Mouse (Mus musculus) hindbrain, embryonic 12.5 days (tissue): ENCODE data around the gene Tnrc6c. TPM values are rescaled to one million over a fixed set of nuclear protein-coding genes. Genes with fewer than 3 reads are reported as not detected.

Experiments used
- ATAC-seq: fragments of 200-750 bp; cut with Nextera tagmentation; 2 replicates; pipeline ENCODE4 v1.8.0; 2017; ENCODE audit warnings: moderate TSS enrichment; ENCODE audit not compliant: low FRiP score
- H3K27ac ChIP-seq: fragments of 300-500 bp; sonication (generic); 2 replicates; pipeline ENCODE4 v1.5.1; 2016; ENCODE audit warnings: mild to moderate bottlenecking
- H3K27me3 ChIP-seq: fragments of 300-500 bp; sonication (generic); 2 replicates; pipeline ENCODE4 v1.6.1; 2016; ENCODE audit warnings: mild to moderate bottlenecking
- H3K36me3 ChIP-seq: fragments of 300-500 bp; sonication (generic); 2 replicates; pipeline ENCODE4 v1.6.1; 2016; ENCODE audit warnings: mild to moderate bottlenecking
- H3K4me1 ChIP-seq: fragments of 300-500 bp; sonication (generic); 2 replicates; pipeline ENCODE4 v1.6.1; 2016
- H3K4me2 ChIP-seq: fragments of 300-500 bp; sonication (generic); replicated peaks from 2 replicates; pipeline ENCODE4 v1.6.1; 2016; ENCODE audit warnings: mild to moderate bottlenecking
- H3K4me3 ChIP-seq: fragments of 300-500 bp; sonication (generic); 2 replicates; pipeline ENCODE4 v1.5.1; 2016; ENCODE audit warnings: mild to moderate bottlenecking
- H3K9ac ChIP-seq: fragments of 300-500 bp; sonication (generic); 2 replicates; pipeline ENCODE4 v1.6.1; 2016; ENCODE audit warnings: mild to moderate bottlenecking, moderate library complexity
- H3K9me3 ChIP-seq: fragments of 300-500 bp; sonication (generic); replicated peaks from 2 replicates; pipeline ENCODE4 v1.6.1; 2016; ENCODE audit warnings: mild to moderate bottlenecking
- WGBS: fragments of 180-500 bp; shearing (Covaris S2); methylation state at CpG from one replicate; pipeline ENCODE4 v1.1.7; 2016; 5-methylcytosine and 5-hydroxymethylcytosine counted together
- polyA plus RNA-seq: library from polyadenylated mRNA; unstranded; fragments of >200 nt; fragmentation: Nextera tagmentation; extraction: Ambion mirVana; gene quantifications from 2 replicates; pipeline ENCODE4 v1.2.1, GENCODE M21; 2016

Tnrc6c gene
- polyA plus RNA-seq: 26.3 and 28.3 TPM in 2 replicates

DNA sequence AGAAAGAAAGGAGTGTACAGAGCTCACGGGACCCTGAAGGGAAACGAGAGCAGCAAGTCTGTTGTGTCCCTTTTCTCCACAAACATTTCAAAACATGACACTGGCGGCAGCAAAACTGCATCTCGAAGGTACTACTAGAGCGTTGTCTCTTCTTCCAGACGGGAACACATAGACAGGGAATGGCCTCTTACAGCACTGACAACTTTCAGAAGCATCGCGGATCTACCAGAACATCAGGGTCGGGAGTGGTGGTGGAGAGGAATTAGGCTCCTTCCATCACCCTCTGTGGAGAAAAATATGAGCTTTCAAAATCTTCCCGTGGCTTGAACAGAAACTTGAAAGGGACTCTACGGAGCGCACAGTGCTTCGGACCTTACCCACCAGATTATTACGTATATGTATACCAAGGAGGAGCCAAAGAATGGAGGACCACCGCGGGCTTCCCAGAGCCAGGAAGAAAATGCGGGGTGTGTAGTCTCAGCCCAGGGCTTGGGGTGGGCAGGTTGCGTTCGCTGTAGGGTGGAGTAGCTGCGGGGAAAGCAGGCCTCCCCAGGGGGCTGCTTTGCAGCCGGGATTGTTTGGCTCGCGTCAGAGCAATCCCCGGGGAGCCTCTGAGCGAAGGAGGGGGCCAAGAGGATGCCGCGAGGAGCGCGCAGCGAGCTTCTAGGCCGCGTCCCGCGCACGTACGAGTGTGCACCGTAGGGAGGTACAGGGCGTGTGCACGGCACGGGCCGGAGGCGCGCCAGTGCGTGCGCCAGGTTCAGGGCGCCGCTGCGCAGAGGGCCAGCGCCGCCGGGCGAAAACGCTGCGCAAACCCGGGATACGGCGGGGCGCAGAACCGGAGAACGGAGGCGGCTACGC is at the start of gene Tnrc6c:
Gene Tnrc6c (plus strand): TSS at position 799 of the 861 bp plus-strand sequence.
- H3K27ac ChIP-seq: peak within 1 kb of the TSS; percentile 98
- peak; percentile 93 for ATAC-seq
- peaks cover 33% of the 10 kb centered on the region for H3K4me1 ChIP-seq
- H3K36me3 ChIP-seq: no peaks in the 10 kb centered on the region
- H3K9me3 ChIP-seq: no peaks in the 10 kb centered on the region
- H3K4me3 ChIP-seq: peak within 1 kb of the TSS; percentile 92
- 1% methylated on average over 59 of the region's 62 CpGs for WGBS
- H3K9ac ChIP-seq: peak within 1 kb of the TSS; percentile 99
- H3K27me3 ChIP-seq: peaks cover 13% of the 10 kb centered on the region
- H3K4me2 ChIP-seq: peak within 1 kb of the TSS; percentile 82

DNA sequence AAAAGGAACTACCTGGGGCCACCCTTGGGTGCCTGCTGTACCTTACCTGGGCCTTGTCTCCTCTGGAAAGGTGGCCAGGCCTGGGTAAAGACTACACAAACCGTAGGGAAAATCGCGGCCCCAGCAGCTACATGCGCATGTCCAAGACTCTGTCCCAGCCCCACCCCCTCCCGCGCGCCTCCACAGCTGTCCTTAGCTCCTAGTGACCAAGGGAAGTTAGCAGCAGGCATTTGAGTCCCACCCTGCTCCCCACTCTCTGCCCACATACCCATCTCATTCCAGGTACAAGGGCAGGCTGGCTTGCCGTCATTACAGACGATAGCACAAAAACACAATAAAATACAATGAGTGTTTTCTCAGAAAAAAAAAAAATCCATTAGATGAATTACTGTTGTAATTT is 48.0 kb upstream of the Tnrc6c start:
- no peak overlapping the region for H3K27ac ChIP-seq
- no peak for ATAC-seq
- peaks cover 49% of the 10 kb centered on the region for H3K4me1 ChIP-seq
- no peaks in the 10 kb centered on the region for H3K36me3 ChIP-seq
- peaks cover 10% of the 10 kb centered on the region for H3K27me3 ChIP-seq
- 29% methylated on average over 9 of the region's 9 CpGs for WGBS
- no peak overlapping the region for H3K4me3 ChIP-seq
- peak overlapping the region; percentile 22; the same call in 1 of the 2 replicates for H3K4me2 ChIP-seq
- H3K9me3 ChIP-seq: no peaks in the 10 kb centered on the region
- H3K9ac ChIP-seq: no peak overlapping the region; the same call in 1 of the 2 replicates

DNA sequence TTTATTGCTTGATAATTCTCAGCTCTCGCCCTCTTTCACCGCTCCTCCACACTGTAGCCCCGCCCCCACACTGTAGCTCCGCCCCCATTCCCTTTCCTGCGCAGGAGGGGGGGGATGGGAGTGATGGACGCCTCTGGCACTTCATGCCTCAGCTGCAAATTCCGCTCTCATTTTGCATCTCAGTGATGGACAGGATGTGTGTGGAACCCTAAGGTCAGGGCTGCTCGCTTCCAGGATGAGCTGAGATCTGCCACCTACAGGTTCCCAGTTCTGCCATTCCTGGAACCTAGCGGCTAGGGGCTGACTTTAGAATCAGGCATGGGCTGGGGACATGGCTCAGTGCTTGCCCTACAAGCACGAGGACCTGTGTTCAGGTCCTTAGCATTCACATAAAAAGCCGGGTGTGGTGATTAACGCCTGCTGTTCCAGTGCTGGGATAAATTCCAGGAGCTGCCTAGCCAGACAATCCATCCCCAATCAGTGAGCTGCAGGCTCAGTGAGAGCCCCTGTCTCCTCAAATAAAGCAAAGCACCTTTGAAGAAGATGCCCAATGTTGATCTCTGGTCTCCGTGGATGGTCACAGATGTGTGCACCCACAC is 47.4 kb upstream of the Tnrc6c start:
- ATAC-seq: peak; percentile 49
- 3% methylated on average over 13 of the region's 13 CpGs for WGBS
- H3K27ac ChIP-seq: peak overlapping the region; percentile 62
- no peaks in the 10 kb centered on the region for H3K36me3 ChIP-seq
- H3K4me1 ChIP-seq: peaks cover 46% of the 10 kb centered on the region
- H3K9me3 ChIP-seq: no peaks in the 10 kb centered on the region
- 0 out of 2 replicates have a peak, but pooled peaks cover 8% of the 10 kb centered on the region for H3K27me3 ChIP-seq
- H3K4me2 ChIP-seq: peak overlapping the region; percentile 22
- no peak overlapping the region for H3K9ac ChIP-seq
- no peak overlapping the region for H3K4me3 ChIP-seq

DNA sequence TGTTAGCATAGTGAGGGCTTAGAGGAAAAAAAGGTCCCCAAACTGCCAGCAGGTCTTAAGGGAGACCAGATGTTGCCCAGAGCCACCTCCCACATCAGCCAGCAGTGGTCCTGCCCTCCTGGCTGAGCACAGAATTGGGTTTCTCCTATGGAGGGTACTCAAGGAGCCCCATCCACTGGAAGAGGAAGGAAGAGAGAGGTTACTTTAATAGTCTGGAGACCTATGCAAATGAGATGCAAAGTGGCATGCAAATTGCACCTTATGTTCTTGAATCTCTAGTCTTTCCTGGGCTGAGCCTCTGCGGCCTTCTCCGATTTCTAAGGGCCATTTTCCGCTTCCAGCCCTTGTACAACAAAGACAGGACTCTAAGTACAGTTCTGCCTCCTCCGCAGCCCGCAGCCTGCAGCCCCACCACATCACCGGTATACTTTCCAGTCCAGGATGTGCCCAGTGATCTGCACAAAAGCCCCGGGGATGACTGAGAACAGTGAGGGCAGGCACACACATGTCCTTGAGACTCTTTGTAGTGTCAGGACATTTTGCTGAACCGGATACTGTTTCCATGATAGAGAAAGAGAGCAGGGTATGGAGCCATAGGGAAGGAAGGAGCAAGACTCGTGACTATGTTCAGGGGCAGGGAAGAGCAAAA is 45.8 kb upstream of the Tnrc6c start:
- Histone ChIP-seq H3K9ac (no peak overlapping the region), H3K27me3 (peaks cover 14% of the 10 kb centered on the region; the same call in 1 of the 2 replicates), H3K4me2 (no peak overlapping the region), H3K36me3 (no peaks in the 10 kb centered on the region), H3K27ac (peak overlapping the region; percentile 62), H3K4me1 (peaks cover 46% of the 10 kb centered on the region), H3K9me3 (no peaks in the 10 kb centered on the region), H3K4me3 (no peak overlapping the region)
- ATAC-seq: no peak
- WGBS: 30% methylated on average over 9 of the region's 9 CpGs

DNA sequence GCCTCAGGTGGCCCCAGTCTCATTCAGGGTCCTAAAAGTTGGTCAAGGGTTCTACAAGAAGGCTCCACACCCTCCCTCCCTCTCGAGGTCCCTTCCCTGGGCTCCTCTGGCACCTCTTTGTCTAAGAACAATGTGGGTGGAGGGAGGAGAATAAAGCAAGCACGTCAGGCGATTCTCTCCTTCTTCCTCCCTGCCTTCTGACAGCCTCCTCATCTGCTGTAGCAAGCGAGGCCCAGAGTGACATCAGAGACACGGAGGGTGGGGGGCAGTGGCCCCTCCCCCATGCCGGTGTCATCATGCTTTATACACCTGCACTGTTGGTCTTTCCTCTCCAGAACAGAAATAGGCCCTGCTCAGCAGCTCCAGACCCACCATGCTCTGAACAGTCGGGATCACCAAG is 45.1 kb upstream of the Tnrc6c start:
- no peak for ATAC-seq
- 25% methylated on average over 7 of the region's 7 CpGs for WGBS
- Histone ChIP-seq H3K27ac (peak overlapping the region; percentile 62; the same call in 1 of the 2 replicates), H3K27me3 (peaks cover 11% of the 10 kb centered on the region; the same call in 1 of the 2 replicates), H3K9me3 (no peaks in the 10 kb centered on the region), H3K9ac (no peak overlapping the region), H3K4me1 (peaks cover 43% of the 10 kb centered on the region), H3K36me3 (no peaks in the 10 kb centered on the region), H3K4me2 (no peak overlapping the region), H3K4me3 (no peak overlapping the region)

DNA sequence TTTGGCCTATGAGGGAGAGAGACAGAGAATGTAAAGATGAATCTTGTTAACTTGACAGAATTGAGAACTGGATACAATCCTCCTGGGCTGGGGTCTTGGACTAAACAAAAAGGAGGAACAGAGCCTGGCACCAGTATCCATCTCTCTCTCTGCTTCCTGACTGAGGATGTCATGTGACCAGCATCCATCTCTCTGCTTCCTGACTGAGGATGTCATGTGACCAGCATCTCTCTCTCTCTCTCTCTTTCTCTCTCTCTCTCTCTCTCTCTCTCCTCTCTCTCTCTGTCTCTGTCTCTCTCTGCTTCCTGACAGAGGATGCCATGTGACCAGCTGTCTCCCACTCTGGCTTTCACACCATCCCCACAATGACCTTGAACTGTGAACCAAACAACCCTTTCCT is 43.5 kb upstream of the Tnrc6c start:
- peaks cover 17% of the 10 kb centered on the region for H3K27me3 ChIP-seq
- peaks cover 43% of the 10 kb centered on the region for H3K4me1 ChIP-seq
- H3K9ac ChIP-seq: no peak overlapping the region
- no peak for ATAC-seq
- peak overlapping the region; percentile 25; the same call in 1 of the 2 replicates for H3K4me2 ChIP-seq
- no peak overlapping the region for H3K4me3 ChIP-seq
- no peak overlapping the region for H3K27ac ChIP-seq
- no peaks in the 10 kb centered on the region for H3K36me3 ChIP-seq
- no peaks in the 10 kb centered on the region for H3K9me3 ChIP-seq

DNA sequence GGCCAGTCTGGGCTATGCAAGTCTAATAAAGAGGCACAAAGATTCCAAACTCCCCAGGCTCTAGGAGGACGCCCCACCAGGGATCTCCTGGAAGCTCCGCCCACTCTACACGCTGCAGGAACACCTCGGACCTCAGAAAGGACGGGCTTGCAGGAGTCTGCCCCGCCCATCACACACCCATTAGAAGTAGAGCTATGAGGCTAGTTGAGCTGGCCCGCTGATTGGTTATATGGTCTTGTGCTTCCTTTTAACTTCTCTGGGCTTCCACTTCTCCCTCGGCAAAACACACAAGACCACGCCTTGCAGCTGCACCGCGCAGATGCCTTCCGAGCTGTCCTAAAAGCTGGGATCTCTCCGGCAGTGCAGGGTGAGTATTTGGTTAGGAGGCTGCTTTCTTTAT is 43.0 kb upstream of the Tnrc6c start:
- peaks cover 22% of the 10 kb centered on the region for H3K27me3 ChIP-seq
- H3K4me3 ChIP-seq: no peak overlapping the region
- H3K9ac ChIP-seq: no peak overlapping the region
- peak overlapping the region; percentile 25 for H3K4me2 ChIP-seq
- ATAC-seq: no peak
- H3K4me1 ChIP-seq: peaks cover 39% of the 10 kb centered on the region
- no peaks in the 10 kb centered on the region for H3K36me3 ChIP-seq
- H3K27ac ChIP-seq: no peak overlapping the region; the same call in 1 of the 2 replicates
- no peaks in the 10 kb centered on the region for H3K9me3 ChIP-seq
- 19% methylated on average over 13 of the region's 13 CpGs for WGBS

DNA sequence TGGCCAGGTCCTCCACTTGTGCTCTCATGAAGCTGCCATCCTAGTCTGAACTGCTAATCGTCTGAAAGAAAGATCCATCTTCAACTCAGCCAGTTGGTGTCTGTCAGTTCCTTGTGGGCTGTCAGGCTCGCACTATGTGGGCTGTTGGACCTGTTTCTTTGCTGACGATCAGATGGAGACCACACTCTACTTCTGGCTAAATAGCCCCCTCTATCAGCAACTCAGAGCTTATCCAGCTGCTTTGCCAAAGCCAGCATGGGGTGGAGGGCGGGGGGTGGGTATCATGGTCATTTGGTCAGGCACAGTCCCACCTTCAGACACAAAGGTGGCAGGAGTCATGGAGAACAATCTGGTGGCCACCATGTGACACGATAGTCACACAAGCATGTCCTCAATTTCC is 42.2 kb upstream of the Tnrc6c start:
- no peaks in the 10 kb centered on the region for H3K36me3 ChIP-seq
- no peak overlapping the region for H3K27ac ChIP-seq
- H3K4me3 ChIP-seq: no peak overlapping the region
- no peak overlapping the region for H3K4me2 ChIP-seq
- no peak overlapping the region for H3K9ac ChIP-seq
- H3K27me3 ChIP-seq: peaks cover 30% of the 10 kb centered on the region
- H3K4me1 ChIP-seq: peaks cover 33% of the 10 kb centered on the region
- no peaks in the 10 kb centered on the region for H3K9me3 ChIP-seq
- no peak for ATAC-seq
- 55% methylated on average over 5 of the region's 5 CpGs for WGBS

DNA sequence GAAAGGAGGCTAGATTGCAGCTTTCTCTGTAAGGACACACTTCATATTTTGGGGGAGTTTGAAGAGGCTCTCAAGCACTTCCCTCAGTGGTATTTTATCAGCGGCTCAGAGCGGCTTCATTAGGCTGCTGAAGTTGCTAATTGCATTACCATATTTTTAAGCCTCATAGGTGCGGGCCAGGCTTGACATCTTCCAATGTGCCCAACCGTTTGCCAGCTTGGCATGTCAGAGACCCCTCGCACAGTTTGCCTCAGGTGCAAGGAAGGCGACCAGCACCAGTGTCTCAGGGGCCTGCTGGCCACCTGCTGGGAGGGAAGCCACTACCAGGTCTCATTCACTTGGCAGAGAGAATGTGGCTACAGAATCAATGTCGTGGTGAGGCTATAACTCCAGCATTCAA is 41.2 kb upstream of the Tnrc6c start:
- no peak for ATAC-seq
- peaks cover 33% of the 10 kb centered on the region for H3K27me3 ChIP-seq
- no peak overlapping the region for H3K4me3 ChIP-seq
- no peaks in the 10 kb centered on the region for H3K36me3 ChIP-seq
- H3K4me2 ChIP-seq: no peak overlapping the region
- H3K27ac ChIP-seq: no peak overlapping the region
- 62% methylated on average over 7 of the region's 7 CpGs for WGBS
- peaks cover 37% of the 10 kb centered on the region for H3K4me1 ChIP-seq
- H3K9ac ChIP-seq: no peak overlapping the region
- H3K9me3 ChIP-seq: no peaks in the 10 kb centered on the region

DNA sequence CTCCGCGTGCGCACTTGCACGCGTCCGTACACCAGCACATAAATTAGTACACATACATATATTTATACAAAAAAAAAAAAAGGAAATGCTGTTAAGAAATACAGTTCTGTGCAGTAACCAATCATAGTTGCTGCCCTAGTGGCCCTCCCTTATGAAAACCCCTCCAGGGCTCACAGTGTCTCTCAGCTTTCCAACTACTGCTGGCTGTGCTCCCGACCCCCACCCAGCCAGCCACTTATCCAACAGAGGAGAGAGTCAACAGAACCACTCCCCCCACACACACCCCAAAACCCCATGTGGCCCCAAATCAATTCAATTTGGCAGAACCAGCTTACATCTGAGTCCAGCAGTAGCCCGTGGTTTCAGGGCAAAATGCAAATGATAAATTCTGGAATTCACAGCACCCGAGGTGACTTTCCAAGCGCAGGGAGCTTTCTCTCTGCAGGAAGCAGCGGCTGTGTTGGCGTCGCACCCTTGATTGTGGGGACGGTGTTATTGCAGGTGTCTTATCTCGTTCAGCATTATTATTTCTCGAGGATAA is 36.7 kb upstream of the Tnrc6c start:
- Histone ChIP-seq H3K27me3 (peaks cover 34% of the 10 kb centered on the region), H3K9me3 (no peaks in the 10 kb centered on the region), H3K9ac (0 out of 2 replicates have a peak overlapping the region, but pooled peaks have one; percentile 8), H3K4me2 (peak overlapping the region; percentile 29; the same call in 1 of the 2 replicates), H3K27ac (peak overlapping the region; percentile 79), H3K4me1 (peaks cover 32% of the 10 kb centered on the region), H3K4me3 (no peak overlapping the region), H3K36me3 (no peaks in the 10 kb centered on the region)
- no peak for ATAC-seq
- WGBS: 23% methylated on average over 16 of the region's 16 CpGs

DNA sequence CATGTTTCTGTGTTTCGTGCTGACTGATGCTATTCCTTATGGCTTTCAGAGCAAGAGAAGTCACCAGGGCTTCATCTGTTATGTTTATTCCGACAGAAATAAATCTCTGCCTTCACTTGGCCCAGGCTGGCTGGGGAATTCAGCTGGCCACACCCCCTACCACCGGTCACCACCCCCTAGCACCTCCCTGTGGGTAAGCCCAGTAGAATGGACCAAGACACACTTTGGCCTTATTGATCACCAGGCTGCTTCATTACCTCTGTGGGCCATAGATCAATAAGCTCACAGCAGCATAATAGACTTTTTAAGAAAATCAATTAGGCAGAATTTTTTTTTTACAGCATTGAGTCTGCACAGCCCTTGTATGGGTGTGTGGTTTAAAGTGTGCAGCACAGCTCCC is 35.9 kb upstream of the Tnrc6c start:
- Histone ChIP-seq H3K4me3 (no peak overlapping the region), H3K9me3 (no peaks in the 10 kb centered on the region), H3K4me2 (peak overlapping the region; percentile 29; the same call in 1 of the 2 replicates), H3K27ac (peak overlapping the region; percentile 79), H3K36me3 (no peaks in the 10 kb centered on the region), H3K9ac (no peak overlapping the region), H3K27me3 (peaks cover 33% of the 10 kb centered on the region), H3K4me1 (peaks cover 32% of the 10 kb centered on the region)
- no peak for ATAC-seq
- WGBS: 16% methylated on average over 3 of the region's 3 CpGs

DNA sequence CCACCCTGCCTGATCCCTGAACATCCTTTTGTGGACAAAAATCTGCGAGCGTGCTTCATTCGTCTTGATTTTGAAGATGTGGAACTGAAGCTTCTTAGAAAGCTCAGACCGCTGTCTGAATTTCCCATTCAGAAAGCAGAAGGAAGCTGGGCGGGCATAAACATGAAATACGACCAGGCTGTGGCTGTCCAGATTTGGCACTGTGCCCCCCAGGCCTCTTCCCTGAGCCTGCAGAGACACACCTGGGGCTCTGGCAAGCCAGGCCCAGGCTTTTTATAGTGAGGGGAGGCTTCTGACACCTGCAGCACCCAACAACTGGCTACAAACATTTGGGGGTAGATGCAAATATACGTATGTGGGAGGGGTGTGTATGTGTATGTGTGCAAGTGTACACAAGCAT is 35.3 kb upstream of the Tnrc6c start:
- peaks cover 33% of the 10 kb centered on the region for H3K27me3 ChIP-seq
- H3K36me3 ChIP-seq: no peaks in the 10 kb centered on the region
- ATAC-seq: no peak
- H3K27ac ChIP-seq: peak overlapping the region; percentile 79
- no peak overlapping the region for H3K4me3 ChIP-seq
- no peak overlapping the region for H3K4me2 ChIP-seq
- H3K9ac ChIP-seq: no peak overlapping the region
- H3K4me1 ChIP-seq: peaks cover 32% of the 10 kb centered on the region
- 71% methylated on average over 7 of the region's 7 CpGs for WGBS
- H3K9me3 ChIP-seq: no peaks in the 10 kb centered on the region
